Mouse (Mus musculus) kidney, postnatal 0 days (tissue): ENCODE data around the gene Sf3b1. TPM values are rescaled to one million over a fixed set of nuclear protein-coding genes. Genes with fewer than 3 reads are reported as not detected.

Experiments used
- ATAC-seq: fragments of 200-750 bp; cut with Nextera tagmentation; replicated peaks from 2 replicates; pipeline ENCODE4 v1.8.0; 2017; ENCODE audit warnings: low read depth, moderate number of reproducible peaks, moderate TSS enrichment, moderate library complexity; ENCODE audit not compliant: low FRiP score
- DNase-seq: peaks from one replicate; pipeline ENCODE4 v3.0.0-alpha.2; 2016; ENCODE audit warnings: low spot score
- H3K27ac ChIP-seq: fragments of 300-500 bp; sonication (generic); 2 replicates; pipeline ENCODE4 v1.5.1; 2014; ENCODE audit warnings: mild to moderate bottlenecking
- H3K27me3 ChIP-seq: fragments of 300-500 bp; sonication (generic); 2 replicates; pipeline ENCODE4 v1.6.1; 2014; ENCODE audit warnings: low read length, mixed read lengths; ENCODE audit not compliant: insufficient read depth
- H3K36me3 ChIP-seq: fragments of 300-500 bp; sonication (generic); 2 replicates; pipeline ENCODE4 v1.6.1; 2014; ENCODE audit warnings: low read length, mixed read lengths; ENCODE audit not compliant: insufficient read depth
- H3K4me1 ChIP-seq: fragments of 300-500 bp; sonication (generic); replicated peaks from 2 replicates; pipeline ENCODE4 v1.6.1; 2014; ENCODE audit warnings: antibody characterized with exemption, low read length, mixed read lengths; ENCODE audit not compliant: insufficient read depth
- H3K4me2 ChIP-seq: fragments of 300-500 bp; sonication (generic); 2 replicates; pipeline ENCODE4 v1.6.1; 2014; ENCODE audit warnings: mild to moderate bottlenecking, low read length, moderate library complexity, mixed read lengths
- H3K4me3 ChIP-seq: fragments of 300-500 bp; sonication (generic); replicated peaks from 2 replicates; pipeline ENCODE4 v1.5.1; 2014; ENCODE audit warnings: low read depth, low read length
- H3K9ac ChIP-seq: fragments of 300-500 bp; sonication (generic); 2 replicates; pipeline ENCODE4 v1.6.1; 2014; ENCODE audit warnings: low read depth, low read length
- H3K9me3 ChIP-seq: fragments of 300-500 bp; sonication (generic); replicated peaks from 2 replicates; pipeline ENCODE4 v1.6.1; 2016; ENCODE audit warnings: low read length, inconsistent platforms, mixed read lengths
- CTCF ChIP-seq: IDR thresholded peaks from 2 replicates; pipeline ENCODE4 v1.5.1; 2016; ENCODE audit warnings: antibody characterized with exemption, low read depth, mild to moderate bottlenecking, moderate library complexity
- WGBS: fragments of 180-500 bp; shearing (Covaris S2); extraction: QIAGEN DNeasy Blood & Tissue Kit; methylation state at CpG from one replicate; pipeline ENCODE4 v1.1.7; 2014; 5-methylcytosine and 5-hydroxymethylcytosine counted together
- polyA plus RNA-seq: library from polyadenylated mRNA; unstranded; fragments of >200 nt; fragmentation: Nextera tagmentation; extraction: Ambion mirVana; gene quantifications from 2 replicates; pipeline ENCODE4 v1.2.1, GENCODE M21; 2015

The Sf3b1 gene
- polyA plus RNA-seq, 1 experiment from 2014 or later, result 271 TPM

- Histone ChIP-seq H3K4me2 (no peak overlapping the region), H3K4me1 (no peaks in the 10 kb centered on the region), H3K27ac (no peak overlapping the region), H3K36me3 (no peaks in the 10 kb centered on the region), H3K27me3 (no peaks in the 10 kb centered on the region), H3K4me3 (no peak overlapping the region), H3K9me3 (no peaks in the 10 kb centered on the region), H3K9ac (no peak overlapping the region)
- ATAC-seq (no peak), DNase-seq (no peak)
- WGBS, result 71% methylated on average over 3 of the region's 3 CpGs
- no peak for TF ChIP-seq CTCF
Measured at GRCm38 (mm10) chr1:54944648-54945047, 82.6 kb downstream of the Sf3b1 start.

GRCm38 (mm10) chr1:54935466-54935865, 91.8 kb downstream of the Sf3b1 start:
- ATAC-seq (no peak), DNase-seq (no peak)
- WGBS, result 83% methylated on average over 3 of the region's 3 CpGs
- no peak for TF ChIP-seq CTCF
- Histone ChIP-seq H3K27ac (no peak overlapping the region), H3K27me3 (no peaks in the 10 kb centered on the region), H3K4me3 (no peak overlapping the region), H3K4me1 (no peaks in the 10 kb centered on the region), H3K9me3 (no peaks in the 10 kb centered on the region), H3K9ac (no peak overlapping the region), H3K4me2 (no peak overlapping the region), H3K36me3 (no peaks in the 10 kb centered on the region)

Other genes starting within 250 kb of the Sf3b1 start
- 4.3 and 4.5 TPM in 2 replicates for gene Ankrd44, start 101.1 kb downstream of the Sf3b1 start, polyA plus RNA-seq
- 23.9 and 25.5 TPM in 2 replicates for gene Coq10b, start 25.3 kb upstream of the Sf3b1 start, polyA plus RNA-seq
- 528 and 576 TPM in 2 replicates for gene Hspe1, start 60.7 kb upstream of the Sf3b1 start, polyA plus RNA-seq
- gene Hspd1, start 60.8 kb upstream of the Sf3b1 start, polyA plus RNA-seq, result 315 and 358 TPM in 2 replicates
- gene Mob4, start 103.8 kb upstream of the Sf3b1 start, polyA plus RNA-seq, result 122 TPM in 2 replicates
- 7.0 TPM in 2 replicates for gene Rftn2, start 199.3 kb upstream of the Sf3b1 start, polyA plus RNA-seq
- gene Mars2, start 209.7 kb upstream of the Sf3b1 start, polyA plus RNA-seq, result 1.8 and 2.0 TPM in 2 replicates